Mouse (Mus musculus): ENCODE results near the gene Apbb2. TPM values are rescaled to one million over a fixed set of nuclear protein-coding genes. Genes with fewer than 3 reads are reported as not detected.
"Not testable (repeated sequence)": the region's sequence is repeated elsewhere in the genome, so short reads cannot be mapped to it uniquely, and the experiment has no call there.

The Apbb2 gene
- polyA plus RNA-seq, 1 experiment from 2014 or later: 25.1 TPM

GRCm38 (mm10) chr5:66294952-66295351 lies 323.6 kb downstream of the Apbb2 start:
- no peaks in the 10 kb centered on the region for H3K9me3 ChIP-seq
- no peaks in the 10 kb centered on the region for H3K36me3 ChIP-seq
- H3K4me1 ChIP-seq: 0 out of 2 replicates have a peak, but pooled peaks cover 3% of the 10 kb centered on the region
- H3K27ac ChIP-seq: no peak overlapping the region
- 84% methylated on average over 4 of the region's 4 CpGs for WGBS
- no peak overlapping the region for H3K4me3 ChIP-seq
- no peaks in the 10 kb centered on the region for H3K27me3 ChIP-seq (ENCODE audit: insufficient read depth, poor library complexity, severe bottlenecking)
- no peak for DNase-seq (ENCODE audit: low spot score)

- no peaks in the 10 kb centered on the region for H3K9me3 ChIP-seq
- 77% methylated on average over 11 of the region's 11 CpGs for WGBS
- H3K27ac ChIP-seq: no peak overlapping the region
- peak; percentile 35 for DNase-seq (ENCODE audit: low spot score)
- H3K27me3 ChIP-seq (ENCODE audit: insufficient read depth, poor library complexity, severe bottlenecking): no peaks in the 10 kb centered on the region
- H3K4me1 ChIP-seq: 0 out of 2 replicates have a peak, but pooled peaks cover 3% of the 10 kb centered on the region
- H3K4me3 ChIP-seq: no peak overlapping the region
- H3K36me3 ChIP-seq: no peaks in the 10 kb centered on the region
These were observed 324.4 kb downstream of the Apbb2 start for GRCm38 (mm10) chr5:66294106-66294625.

- DNase-seq (ENCODE audit: low spot score): no peak
- Histone ChIP-seq H3K9me3 (no peaks in the 10 kb centered on the region), H3K4me3 (no peak overlapping the region), H3K36me3 (no peaks in the 10 kb centered on the region), H3K27ac (no peak overlapping the region), H3K27me3 (ENCODE audit: insufficient read depth, poor library complexity, severe bottlenecking) (no peaks in the 10 kb centered on the region), H3K4me1 (no peaks in the 10 kb centered on the region)
- 76% methylated on average over 6 of the region's 6 CpGs for WGBS
These were observed 337.8 kb downstream of the Apbb2 start for GRCm38 (mm10) chr5:66280742-66281141.

GRCm38 (mm10) chr5:66279650-66280049 lies 338.9 kb downstream of the Apbb2 start:
- H3K4me1 ChIP-seq: no peaks in the 10 kb centered on the region
- H3K27ac ChIP-seq: no peak overlapping the region
- no peaks in the 10 kb centered on the region for H3K9me3 ChIP-seq
- no peaks in the 10 kb centered on the region for H3K27me3 ChIP-seq (ENCODE audit: insufficient read depth, poor library complexity, severe bottlenecking)
- WGBS: 64% methylated on average over 2 of the region's 2 CpGs
- H3K36me3 ChIP-seq: no peaks in the 10 kb centered on the region
- DNase-seq (ENCODE audit: low spot score): no peak
- no peak overlapping the region for H3K4me3 ChIP-seq

GRCm38 (mm10) chr5:66274417-66274816 lies 344.2 kb downstream of the Apbb2 start:
- no peaks in the 10 kb centered on the region for H3K27me3 ChIP-seq (ENCODE audit: insufficient read depth, poor library complexity, severe bottlenecking)
- H3K36me3 ChIP-seq: no peaks in the 10 kb centered on the region
- no peaks in the 10 kb centered on the region for H3K9me3 ChIP-seq
- H3K27ac ChIP-seq: no peak overlapping the region
- H3K4me1 ChIP-seq: no peaks in the 10 kb centered on the region
- no peak overlapping the region for H3K4me3 ChIP-seq
- 72% methylated on average over 3 of the region's 3 CpGs for WGBS
- DNase-seq (ENCODE audit: low spot score): no peak

- no peaks in the 10 kb centered on the region for H3K9me3 ChIP-seq
- no peaks in the 10 kb centered on the region for H3K4me1 ChIP-seq
- no peak overlapping the region for H3K4me3 ChIP-seq
- no peak for DNase-seq (ENCODE audit: low spot score)
- H3K27me3 ChIP-seq (ENCODE audit: insufficient read depth, poor library complexity, severe bottlenecking): no peaks in the 10 kb centered on the region
- no peak overlapping the region for H3K27ac ChIP-seq
- no peaks in the 10 kb centered on the region for H3K36me3 ChIP-seq
- 82% methylated on average over 2 of the region's 2 CpGs for WGBS
These were observed 347.4 kb downstream of the Apbb2 start for GRCm38 (mm10) chr5:66271141-66271540.

- DNase-seq (ENCODE audit: low spot score): no peak
- no peaks in the 10 kb centered on the region for H3K27me3 ChIP-seq (ENCODE audit: insufficient read depth, poor library complexity, severe bottlenecking)
- H3K4me3 ChIP-seq: no peak overlapping the region
- no peaks in the 10 kb centered on the region for H3K4me1 ChIP-seq
- no peaks in the 10 kb centered on the region for H3K36me3 ChIP-seq
- WGBS: 81% methylated on average over 7 of the region's 7 CpGs
- no peaks in the 10 kb centered on the region for H3K9me3 ChIP-seq
- H3K27ac ChIP-seq: no peak overlapping the region
These were observed 349.0 kb downstream of the Apbb2 start for GRCm38 (mm10) chr5:66269616-66270015.

- WGBS: 23% methylated on average over 4 of the region's 4 CpGs
- Histone ChIP-seq H3K4me1 (peaks cover 7% of the 10 kb centered on the region; the same call in 1 of the 2 replicates), H3K4me3 (no peak overlapping the region), H3K36me3 (no peaks in the 10 kb centered on the region), H3K9me3 (no peaks in the 10 kb centered on the region), H3K27me3 (ENCODE audit: insufficient read depth, poor library complexity, severe bottlenecking) (peaks cover 24% of the 10 kb centered on the region), H3K27ac (no peak overlapping the region)
- DNase-seq (ENCODE audit: low spot score): no peak
These were observed 355.2 kb downstream of the Apbb2 start for GRCm38 (mm10) chr5:66263398-66263797.

GRCm38 (mm10) chr5:66262475-66262874 lies 356.1 kb downstream of the Apbb2 start:
- no peak overlapping the region for H3K27ac ChIP-seq
- peaks cover 7% of the 10 kb centered on the region; the same call in 1 of the 2 replicates for H3K4me1 ChIP-seq
- H3K9me3 ChIP-seq: no peaks in the 10 kb centered on the region
- WGBS: 79% methylated on average over 2 of the region's 2 CpGs
- H3K4me3 ChIP-seq: no peak overlapping the region
- H3K27me3 ChIP-seq (ENCODE audit: insufficient read depth, poor library complexity, severe bottlenecking): peaks cover 24% of the 10 kb centered on the region
- H3K36me3 ChIP-seq: no peaks in the 10 kb centered on the region
- DNase-seq (ENCODE audit: low spot score): no peak

GRCm38 (mm10) chr5:66259756-66260448 lies 358.7 kb downstream of the Apbb2 start, which contains the start of gene Nsun7:
TSS of gene Nsun7 (plus strand) at chr5:66259897.
- H3K4me3 ChIP-seq: peak within 1 kb of the TSS; percentile 74
- peaks cover 7% of the 10 kb centered on the region; the same call in 1 of the 2 replicates for H3K4me1 ChIP-seq
- H3K36me3 ChIP-seq: no peaks in the 10 kb centered on the region
- WGBS: 2% methylated on average over 44 of the region's 44 CpGs
- H3K27ac ChIP-seq: peak within 1 kb of the TSS; percentile 83
- no peaks in the 10 kb centered on the region for H3K9me3 ChIP-seq
- H3K27me3 ChIP-seq (ENCODE audit: insufficient read depth, poor library complexity, severe bottlenecking): peaks cover 24% of the 10 kb centered on the region
- peak; percentile 86 for DNase-seq (ENCODE audit: low spot score)

- Histone ChIP-seq H3K4me3 (peak overlapping the region; percentile 74), H3K27me3 (ENCODE audit: insufficient read depth, poor library complexity, severe bottlenecking) (peaks cover 24% of the 10 kb centered on the region), H3K27ac (0 out of 2 replicates have a peak overlapping the region, but pooled peaks have one; percentile 83)
- not testable (repeated sequence) for H3K36me3 ChIP-seq; H3K9me3 ChIP-seq; DNase-seq (ENCODE audit: low spot score); H3K4me1 ChIP-seq
- WGBS: 9% methylated on average over 5 of the region's 5 CpGs
These were observed 359.2 kb downstream of the Apbb2 start for GRCm38 (mm10) chr5:66259431-66259755.

GRCm38 (mm10) chr5:66259000-66259399 lies 359.6 kb downstream of the Apbb2 start:
- H3K27me3 ChIP-seq (ENCODE audit: insufficient read depth, poor library complexity, severe bottlenecking): peaks cover 24% of the 10 kb centered on the region
- H3K4me3 ChIP-seq: no peak overlapping the region
- peaks cover 7% of the 10 kb centered on the region; the same call in 1 of the 2 replicates for H3K4me1 ChIP-seq
- WGBS: 63% methylated on average over 2 of the region's 2 CpGs
- H3K9me3 ChIP-seq: no peaks in the 10 kb centered on the region
- no peak overlapping the region for H3K27ac ChIP-seq
- no peaks in the 10 kb centered on the region for H3K36me3 ChIP-seq
- DNase-seq (ENCODE audit: low spot score): no peak

GRCm38 (mm10) chr5:66255044-66255443 lies 363.5 kb downstream of the Apbb2 start:
- Histone ChIP-seq H3K27ac (no peak overlapping the region), H3K4me1 (peaks cover 8% of the 10 kb centered on the region; the same call in 1 of the 2 replicates), H3K4me3 (no peak overlapping the region), H3K9me3 (no peaks in the 10 kb centered on the region), H3K27me3 (ENCODE audit: insufficient read depth, poor library complexity, severe bottlenecking) (peaks cover 5% of the 10 kb centered on the region), H3K36me3 (no peaks in the 10 kb centered on the region)
- 83% methylated on average over 10 of the region's 10 CpGs for WGBS
- no peak for DNase-seq (ENCODE audit: low spot score)

Measured in heart, embryonic 10.5 days (tissue).